Mouse (Mus musculus) lung, embryonic 14.5 days (tissue): Measurements from ENCODE around the gene Vezf1. TPM values are rescaled to one million over a fixed set of nuclear protein-coding genes. Genes with fewer than 3 reads are reported as not detected.

ENCODE experiments used
- ATAC-seq: fragments of 200-750 bp; cut with Nextera tagmentation; 2 replicates; pipeline ENCODE4 v1.8.0; 2017; ENCODE audit warnings: mild to moderate bottlenecking, moderate TSS enrichment, moderate library complexity; ENCODE audit not compliant: insufficient read depth
- DNase-seq: peaks from one replicate; pipeline ENCODE4 v3.0.0-alpha.2; 2015
- H3K27ac ChIP-seq: fragments of 300-500 bp; sonication (generic); 2 replicates; pipeline ENCODE4 v1.5.1; 2014; ENCODE audit warnings: low read depth, mild to moderate bottlenecking, moderate library complexity
- H3K27me3 ChIP-seq: fragments of 300-500 bp; sonication (generic); 2 replicates; pipeline ENCODE4 v1.6.1; 2014; ENCODE audit warnings: low read length, control low read depth; ENCODE audit not compliant: insufficient read depth
- H3K36me3 ChIP-seq: fragments of 300-500 bp; sonication (generic); 2 replicates; pipeline ENCODE4 v1.6.1; 2014; ENCODE audit warnings: control low read depth; ENCODE audit not compliant: insufficient read depth
- H3K4me1 ChIP-seq: fragments of 300-500 bp; sonication (generic); 2 replicates; pipeline ENCODE4 v1.6.1; 2014; ENCODE audit warnings: antibody characterized with exemption, control low read depth; ENCODE audit not compliant: insufficient read depth
- H3K4me2 ChIP-seq: fragments of 300-500 bp; sonication (generic); 2 replicates; pipeline ENCODE4 v1.6.1; 2014; ENCODE audit warnings: mild to moderate bottlenecking
- H3K4me3 ChIP-seq: fragments of 300-500 bp; sonication (generic); 2 replicates; pipeline ENCODE4 v1.5.1; 2014; ENCODE audit warnings: low read depth, low read length
- H3K9ac ChIP-seq: fragments of 300-500 bp; sonication (generic); 2 replicates; pipeline ENCODE4 v1.6.1; 2014
- H3K9me3 ChIP-seq: fragments of 300-500 bp; sonication (generic); 2 replicates; pipeline ENCODE4 v1.6.1; 2016; ENCODE audit warnings: low read depth, low read length, control low read depth
- CTCF ChIP-seq: IDR thresholded peaks from 2 replicates; pipeline ENCODE4 v1.5.1; 2016; ENCODE audit warnings: antibody characterized with exemption, low read depth
- WGBS: fragments of 180-500 bp; shearing (Covaris S2); extraction: QIAGEN DNeasy Blood & Tissue Kit; methylation state at CpG from one replicate; pipeline ENCODE4 v1.1.7; 2014; 5-methylcytosine and 5-hydroxymethylcytosine counted together
- polyA plus RNA-seq: library from polyadenylated mRNA; unstranded; fragments of >200 nt; fragmentation: Nextera tagmentation; extraction: Ambion mirVana; gene quantifications from 2 replicates; pipeline ENCODE4 v1.2.1, GENCODE M21; 2014

The Vezf1 gene
- polyA plus RNA-seq, 1 experiment from 2014 or later, result 44.5 TPM

DNA sequence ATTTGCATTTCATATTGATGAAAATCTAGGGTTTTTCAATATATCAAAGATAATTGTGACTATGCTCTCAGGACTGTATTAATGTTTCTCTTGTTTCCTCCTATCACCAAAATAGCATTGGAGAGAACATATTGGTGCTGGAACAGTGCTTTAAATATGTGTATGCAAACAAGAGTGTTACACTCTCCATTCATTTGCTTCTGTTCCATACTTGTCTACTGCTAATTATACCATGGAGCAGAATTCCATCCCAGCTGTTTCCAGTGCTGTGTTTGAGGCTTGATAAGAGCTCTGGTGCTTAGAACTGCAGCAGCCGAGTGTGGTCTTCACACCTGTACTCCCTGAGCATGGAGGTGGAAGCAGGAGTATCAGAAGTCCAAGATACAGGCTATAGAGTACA lies 8.3 kb downstream of the Vezf1 start:
- Histone ChIP-seq H3K9me3 (no peaks in the 10 kb centered on the region), H3K27me3 (no peaks in the 10 kb centered on the region), H3K4me2 (no peak overlapping the region), H3K27ac (no peak overlapping the region), H3K4me3 (no peak overlapping the region), H3K4me1 (peaks cover 8% of the 10 kb centered on the region; the same call in 1 of the 2 replicates), H3K36me3 (peaks cover 82% of the 10 kb centered on the region), H3K9ac (no peak overlapping the region)
- no peak for TF ChIP-seq CTCF
- ATAC-seq, result no peak
- DNase-seq, result no peak
- 67% methylated on average over 1 of the region's 1 CpGs for WGBS

DNA sequence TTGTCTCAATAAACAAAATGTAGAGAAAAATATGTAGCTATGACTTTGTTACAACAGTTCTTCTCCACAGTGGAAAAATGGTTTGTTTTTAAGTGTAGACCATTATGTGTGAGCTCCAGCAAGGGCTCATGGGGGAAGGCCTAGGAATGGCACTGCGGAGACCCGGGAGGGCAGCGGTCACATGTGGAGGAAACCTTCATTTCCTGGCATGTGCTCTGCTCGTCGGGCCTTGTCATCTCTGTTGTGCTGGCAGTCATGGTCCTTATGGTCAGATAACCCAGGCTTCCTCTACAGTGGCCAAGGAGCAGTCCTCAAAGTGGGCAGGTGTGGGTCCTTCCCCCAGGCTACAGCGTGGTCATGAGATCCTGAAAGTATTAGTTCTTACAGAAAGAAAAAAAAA lies 15.6 kb downstream of the Vezf1 start:
- H3K27ac ChIP-seq, result no peak overlapping the region
- H3K4me1 ChIP-seq, result peaks cover 4% of the 10 kb centered on the region; the same call in 1 of the 2 replicates
- no peak overlapping the region for H3K4me2 ChIP-seq
- H3K27me3 ChIP-seq, result no peaks in the 10 kb centered on the region
- no peak for DNase-seq
- no peak for ATAC-seq
- TF ChIP-seq CTCF, result no peak
- 66% methylated on average over 6 of the region's 6 CpGs for WGBS
- H3K4me3 ChIP-seq, result no peak overlapping the region
- H3K9me3 ChIP-seq, result no peaks in the 10 kb centered on the region
- peaks cover 61% of the 10 kb centered on the region for H3K36me3 ChIP-seq
- no peak overlapping the region for H3K9ac ChIP-seq

- H3K4me1 ChIP-seq, result peaks cover 4% of the 10 kb centered on the region; the same call in 1 of the 2 replicates
- H3K27me3 ChIP-seq, result no peaks in the 10 kb centered on the region
- no peaks in the 10 kb centered on the region for H3K9me3 ChIP-seq
- H3K4me2 ChIP-seq, result peak overlapping the region; percentile 66
- peak; percentile 97 for DNase-seq
- H3K27ac ChIP-seq, result peak overlapping the region; percentile 69
- H3K9ac ChIP-seq, result peak overlapping the region; percentile 45
- peaks cover 28% of the 10 kb centered on the region for H3K36me3 ChIP-seq
- no peak for TF ChIP-seq CTCF
- peak; percentile 97 for ATAC-seq
- 6% methylated on average over 25 of the region's 25 CpGs for WGBS
- H3K4me3 ChIP-seq, result peak overlapping the region; percentile 31
Observed at GRCm38 (mm10) chr11:88086737-88087627, 18.9 kb downstream of the Vezf1 start.

- Histone ChIP-seq H3K4me3 (no peak overlapping the region), H3K9ac (no peak overlapping the region), H3K4me2 (no peak overlapping the region), H3K27ac (no peak overlapping the region), H3K27me3 (no peaks in the 10 kb centered on the region), H3K36me3 (peaks cover 11% of the 10 kb centered on the region), H3K9me3 (no peaks in the 10 kb centered on the region), H3K4me1 (peaks cover 4% of the 10 kb centered on the region; the same call in 1 of the 2 replicates)
- DNase-seq (no peak), ATAC-seq (no peak)
- 72% methylated on average over 5 of the region's 5 CpGs for WGBS
- TF ChIP-seq CTCF, result no peak
Observed at GRCm38 (mm10) chr11:88089150-88089549, 21.1 kb downstream of the Vezf1 start.

GRCm38 (mm10) chr11:88090293-88090692 lies 22.2 kb downstream of the Vezf1 start:
- H3K4me2 ChIP-seq, result no peak overlapping the region
- H3K27ac ChIP-seq, result no peak overlapping the region
- 0 out of 2 replicates have a peak, but pooled peaks cover 2% of the 10 kb centered on the region for H3K36me3 ChIP-seq
- no peak for ATAC-seq
- no peak overlapping the region for H3K9ac ChIP-seq
- peaks cover 4% of the 10 kb centered on the region; the same call in 1 of the 2 replicates for H3K4me1 ChIP-seq
- TF ChIP-seq CTCF, result no peak
- H3K4me3 ChIP-seq, result no peak overlapping the region
- H3K9me3 ChIP-seq, result no peaks in the 10 kb centered on the region
- no peak for DNase-seq
- 72% methylated on average over 5 of the region's 5 CpGs for WGBS
- H3K27me3 ChIP-seq, result no peaks in the 10 kb centered on the region

GRCm38 (mm10) chr11:88091949-88092348 lies 23.9 kb downstream of the Vezf1 start:
- no peak overlapping the region for H3K27ac ChIP-seq
- no peaks in the 10 kb centered on the region for H3K9me3 ChIP-seq
- no peak overlapping the region for H3K9ac ChIP-seq
- H3K4me2 ChIP-seq, result no peak overlapping the region
- TF ChIP-seq CTCF, result no peak
- no peaks in the 10 kb centered on the region for H3K27me3 ChIP-seq
- no peaks in the 10 kb centered on the region for H3K36me3 ChIP-seq
- 78% methylated on average over 1 of the region's 1 CpGs for WGBS
- H3K4me1 ChIP-seq, result peaks cover 7% of the 10 kb centered on the region
- no peak for DNase-seq
- ATAC-seq, result no peak
- no peak overlapping the region for H3K4me3 ChIP-seq

DNA sequence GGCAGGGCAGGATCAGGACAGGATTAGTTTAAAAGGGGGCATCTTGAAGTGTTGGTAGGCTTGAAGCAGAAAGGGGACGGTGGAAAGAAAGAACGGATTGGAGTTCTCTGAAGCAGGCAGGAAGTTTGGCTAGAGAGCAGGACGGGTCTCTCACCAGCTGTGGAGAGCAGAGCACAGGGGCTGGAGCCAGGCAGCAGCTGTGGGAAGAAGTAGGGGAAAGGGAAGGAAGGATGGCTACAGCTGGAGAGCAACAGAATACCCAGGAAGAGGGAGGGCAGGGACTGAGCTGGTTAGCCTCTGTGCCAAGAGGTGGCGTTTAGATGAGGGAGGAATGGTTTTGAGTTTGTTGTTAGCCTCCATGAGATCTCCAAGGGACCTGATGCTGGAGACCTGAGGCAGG lies 29.1 kb downstream of the Vezf1 start:
- peak overlapping the region; percentile 80; the same call in 1 of the 2 replicates for H3K4me2 ChIP-seq
- 6% methylated on average over 4 of the region's 4 CpGs for WGBS
- no peaks in the 10 kb centered on the region for H3K27me3 ChIP-seq
- no peaks in the 10 kb centered on the region for H3K9me3 ChIP-seq
- peaks cover 26% of the 10 kb centered on the region for H3K4me1 ChIP-seq
- TF ChIP-seq CTCF, result no peak
- no peak overlapping the region for H3K4me3 ChIP-seq
- H3K27ac ChIP-seq, result peak overlapping the region; percentile 18; the same call in 1 of the 2 replicates
- no peak overlapping the region; the same call in 1 of the 2 replicates for H3K9ac ChIP-seq
- H3K36me3 ChIP-seq, result no peaks in the 10 kb centered on the region
- ATAC-seq (peak; percentile 62; the same call in 1 of the 2 replicates), DNase-seq (peak; percentile 69)
